Mouse (Mus musculus) MEL (cell line): ENCODE results near the gene Fgr. TPM values are rescaled to one million over a fixed set of nuclear protein-coding genes. Genes with fewer than 3 reads are reported as not detected.

Source experiments
- DNase-seq: peaks from one replicate; pipeline ENCODE4 v3.0.0; 2011; ENCODE audit warnings: low read depth, low spot score
- H3K27ac ChIP-seq: 2 replicates; pipeline ENCODE4 v1.5.1; 2012; ENCODE audit warnings: low read depth, mild to moderate bottlenecking, control low read depth, low read length, moderate library complexity; ENCODE audit not compliant: control insufficient read depth
- H3K27me3 ChIP-seq, 2 experiments: fragments of 150-350 bp in 1 of 2; sonication (generic) in 1 of 2; 2 replicates each; pipeline ENCODE4 v1.6.1; 2012; ENCODE audit warnings: low read length in 2 of 2, mild to moderate bottlenecking in 2 of 2, improper control_type of control experiment in 1 of 2, moderate library complexity in 1 of 2; ENCODE audit not compliant: insufficient read depth in 2 of 2, control insufficient read depth in 1 of 2
- H3K36me3 ChIP-seq, 2 experiments: 2 replicates each; pipeline ENCODE4 v1.6.1; 2012 to 2014; ENCODE audit warnings: low read length in 2 of 2, improper control_type of control experiment in 1 of 2, inconsistent platforms in 1 of 2, mild to moderate bottlenecking in 1 of 2; ENCODE audit not compliant: insufficient read depth in 2 of 2, control insufficient read depth in 1 of 2
- H3K4me1 ChIP-seq, 2 experiments: fragments of 150-350 bp in 1 of 2; sonication (generic) in 1 of 2; 2 replicates each; pipeline ENCODE4 v1.6.1; 2012; ENCODE audit warnings: low read length in 2 of 2, improper control_type of control experiment in 1 of 2, mild to moderate bottlenecking in 1 of 2; ENCODE audit not compliant: insufficient read depth in 2 of 2, control insufficient read depth in 1 of 2
- H3K4me3 ChIP-seq, 2 experiments: fragments of 150-350 bp in 1 of 2; sonication (generic) in 1 of 2; 2 replicates each; pipeline ENCODE4 v1.5.1; 2012; ENCODE audit warnings: low read depth in 2 of 2, low read length in 2 of 2, mild to moderate bottlenecking in 2 of 2, moderate library complexity in 2 of 2, control low read depth in 1 of 2, improper control_type of control experiment in 1 of 2; ENCODE audit not compliant: control insufficient read depth in 1 of 2, insufficient read depth in 1 of 2
- H3K79me2 ChIP-seq: 2 replicates; pipeline ENCODE4 v1.6.1; 2012; ENCODE audit warnings: mild to moderate bottlenecking, low read length, moderate library complexity; ENCODE audit not compliant: control insufficient read depth, poor library complexity, insufficient read depth
- H3K9ac ChIP-seq: 2 replicates; pipeline ENCODE4 v1.6.1; 2012; ENCODE audit warnings: low read depth, mild to moderate bottlenecking, control low read depth, low read length, moderate library complexity; ENCODE audit not compliant: control insufficient read depth, poor library complexity, severe bottlenecking
- H3K9me3 ChIP-seq: fragments of 150-350 bp; sonication (generic); replicated peaks from 2 replicates; pipeline ENCODE4 v1.6.1; 2012; ENCODE audit warnings: mild to moderate bottlenecking, low read length, improper control_type of control experiment, moderate library complexity; ENCODE audit not compliant: insufficient read depth
- CHD2 ChIP-seq: IDR thresholded peaks from 2 replicates; pipeline ENCODE4 v1.6.1; 2011; ENCODE audit warnings: low read length, improper control_type of control experiment
- CTCF ChIP-seq, 3 experiments: IDR thresholded peaks in 2 of 3; conservative IDR thresholded peaks in 1 of 3; 2 replicates each; pipeline ENCODE4 v1.5.1; 2011 to 2012; ENCODE audit warnings: low read length in 3 of 3, low read depth in 2 of 3, mild to moderate bottlenecking in 2 of 3, improper control_type of control experiment in 1 of 3, inconsistent platforms in 1 of 3, mixed read lengths in 1 of 3, moderate library complexity in 1 of 3; ENCODE audit not compliant: control insufficient read depth in 1 of 3, insufficient read depth in 1 of 3, poor library complexity in 1 of 3, severe bottlenecking in 1 of 3
- EP300 ChIP-seq, 2 experiments: IDR thresholded peaks; 2 replicates each; pipeline ENCODE4 v1.6.1; 2011; ENCODE audit warnings: improper control_type of control experiment in 2 of 2, low read length in 2 of 2, low read depth in 1 of 2, mild to moderate bottlenecking in 1 of 2
- ETS1 ChIP-seq: IDR thresholded peaks from 2 replicates; pipeline ENCODE4 v1.6.1; 2012; ENCODE audit warnings: low read depth, mild to moderate bottlenecking, inconsistent platforms, low read length, improper control_type of control experiment, moderate library complexity
- GABPA ChIP-seq: IDR thresholded peaks from 2 replicates; pipeline ENCODE4 v1.6.1; 2012; ENCODE audit warnings: low read depth, mild to moderate bottlenecking, inconsistent platforms, low read length, improper control_type of control experiment, moderate library complexity
- GATA1 ChIP-seq: IDR thresholded peaks from 2 replicates; pipeline ENCODE4 v1.6.1; 2011; ENCODE audit warnings: low read depth, low read length, improper control_type of control experiment
- HCFC1 ChIP-seq: IDR thresholded peaks from 2 replicates; pipeline ENCODE4 v1.6.1; 2012; ENCODE audit warnings: low read depth, mild to moderate bottlenecking, inconsistent platforms, low read length, improper control_type of control experiment, moderate library complexity
- JUND ChIP-seq: IDR thresholded peaks from 2 replicates; pipeline ENCODE4 v1.6.1; 2011; ENCODE audit warnings: low read depth, mild to moderate bottlenecking, improper control_type of control experiment, low read length
- MAFK ChIP-seq: IDR thresholded peaks from 2 replicates; pipeline ENCODE4 v1.6.1; 2011; ENCODE audit warnings: low read depth, mild to moderate bottlenecking, low read length, improper control_type of control experiment, borderline replicate concordance
- MAZ ChIP-seq: IDR thresholded peaks from 2 replicates; pipeline ENCODE4 v1.6.1; 2012; ENCODE audit warnings: low read depth, mild to moderate bottlenecking, inconsistent platforms, low read length, improper control_type of control experiment
- MXI1 ChIP-seq: IDR thresholded peaks from 2 replicates; pipeline ENCODE4 v1.6.1; 2011; ENCODE audit warnings: mild to moderate bottlenecking, low read depth, low read length, improper control_type of control experiment
- MYC ChIP-seq: IDR thresholded peaks from 2 replicates; pipeline ENCODE4 v1.6.1; 2011; ENCODE audit warnings: low read depth, mild to moderate bottlenecking, low read length, improper control_type of control experiment, moderate library complexity
- POLR2AphosphoS5 ChIP-seq: IDR thresholded peaks from 2 replicates; pipeline ENCODE4 v1.6.1; 2012; ENCODE audit warnings: low read depth, borderline replicate concordance, mild to moderate bottlenecking, inconsistent platforms, low read length, moderate library complexity, mixed read lengths
- RAD21 ChIP-seq: IDR thresholded peaks from 2 replicates; pipeline ENCODE4 v1.6.1; 2011; ENCODE audit warnings: mild to moderate bottlenecking, low read depth, low read length, improper control_type of control experiment
- SMC3 ChIP-seq: IDR thresholded peaks from 2 replicates; pipeline ENCODE4 v1.6.1; 2011; ENCODE audit warnings: low read depth, low read length, improper control_type of control experiment
- TBP ChIP-seq: IDR thresholded peaks from 2 replicates; pipeline ENCODE4 v1.8.0; 2011; ENCODE audit warnings: low read depth, low read length, improper control_type of control experiment
- TCF12 ChIP-seq: IDR thresholded peaks from 2 replicates; pipeline ENCODE4 v1.6.1; 2014; ENCODE audit warnings: low read depth, mild to moderate bottlenecking, inconsistent platforms, low read length, improper control_type of control experiment, moderate library complexity
- ZC3H11A ChIP-seq: IDR thresholded peaks from 2 replicates; pipeline ENCODE4 v1.6.1; 2012; ENCODE audit warnings: low read depth, mild to moderate bottlenecking, inconsistent platforms, low read length, improper control_type of control experiment
- ZKSCAN1 ChIP-seq: IDR thresholded peaks from 2 replicates; pipeline ENCODE4 v1.6.1; 2012; ENCODE audit warnings: low read depth, mild to moderate bottlenecking, inconsistent platforms, low read length, improper control_type of control experiment, moderate library complexity
- ZMIZ1 ChIP-seq: IDR thresholded peaks from 2 replicates; pipeline ENCODE4 v1.6.1; 2012; ENCODE audit warnings: low read depth, mild to moderate bottlenecking, inconsistent platforms, low read length, improper control_type of control experiment, moderate library complexity
- polyA plus RNA-seq, 2 experiments: library from polyadenylated mRNA; stranded (reverse) in 1 of 2; unstranded in 1 of 2; fragments of >175 nt in 1 of 2; fragments of >200 nt in 1 of 2; gene quantifications; 2 replicates each; pipeline versions ENCODE4 v1.2.1 to v1.2.4; 2012; ENCODE audit warnings: low replicate concordance in 2 of 2, low read depth in 1 of 2; ENCODE audit not compliant: insufficient read length in 2 of 2, insufficient read depth in 1 of 2, missing spikeins in 1 of 2
- total RNA-seq: library from RNA; depleted of rRNA; stranded (reverse); fragments of 300-350 nt; gene quantifications from 2 replicates; pipeline ENCODE4 v1.2.3, GENCODE M21; 2012

Fgr gene
- total and polyA plus RNA-seq, 3 experiments = not detected

DNA sequence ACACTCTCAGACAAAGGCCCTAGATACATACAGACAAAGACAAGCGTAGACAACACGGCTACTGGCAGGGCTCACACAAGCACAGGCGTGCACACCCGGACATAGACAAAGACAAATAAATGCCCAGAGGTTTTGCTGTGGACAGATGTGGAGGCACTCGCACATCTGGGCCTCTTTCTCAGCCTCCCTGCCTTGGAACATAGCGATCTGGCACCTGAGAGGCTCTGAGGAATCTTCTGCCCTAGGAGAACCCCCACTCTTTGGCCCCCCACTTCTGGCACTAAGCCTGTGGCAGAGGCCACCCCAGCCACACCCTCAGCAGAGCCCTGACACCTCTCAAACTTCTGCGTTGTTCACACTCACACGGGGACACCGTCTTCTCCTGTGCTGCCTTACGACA lies 52.4 kb downstream of the Fgr start:
- Histone ChIP-seq H3K4me1 (peaks cover 0 to 7% of the 10 kb centered on the region in 2 experiments; a peak in 2 of 4 replicates), H3K27me3 (no peaks in the 10 kb centered on the region), H3K27ac (no peak overlapping the region), H3K79me2 (no peaks in the 10 kb centered on the region), H3K36me3 (no peaks in the 10 kb centered on the region; a peak in 1 of 4 replicates), H3K9ac (no peak overlapping the region), H3K4me3 (no peak overlapping the region), H3K9me3 (no peaks in the 10 kb centered on the region)
- TF ChIP-seq MYC (no peak), GATA1 (no peak), ZKSCAN1 (no peak), ZC3H11A (no peak), CHD2 (no peak), RAD21 (no peak), MAZ (no peak), MAFK (no peak), TBP (no peak), ETS1 (no peak), EP300 (IDR thresholded peaks at IDR 0.05; ENCODE audit: low read depth in 1 of 2, low read length in 2 of 2) (no peak), CTCF (IDR thresholded peaks at IDR 0.05 in 2 of 3, conservative IDR thresholded peaks at IDR 0.05 in 1 of 3; ENCODE audit: control insufficient read depth in 1 of 3, insufficient read depth in 1 of 3, low read depth in 2 of 3, low read length in 3 of 3, poor library complexity in 1 of 3, severe bottlenecking in 1 of 3) (no peak), SMC3 (no peak), GABPA (no peak), HCFC1 (no peak), TCF12 (no peak), ZMIZ1 (no peak), POLR2AphosphoS5 (no peak), MXI1 (no peak)
- DNase-seq = no peak

DNA sequence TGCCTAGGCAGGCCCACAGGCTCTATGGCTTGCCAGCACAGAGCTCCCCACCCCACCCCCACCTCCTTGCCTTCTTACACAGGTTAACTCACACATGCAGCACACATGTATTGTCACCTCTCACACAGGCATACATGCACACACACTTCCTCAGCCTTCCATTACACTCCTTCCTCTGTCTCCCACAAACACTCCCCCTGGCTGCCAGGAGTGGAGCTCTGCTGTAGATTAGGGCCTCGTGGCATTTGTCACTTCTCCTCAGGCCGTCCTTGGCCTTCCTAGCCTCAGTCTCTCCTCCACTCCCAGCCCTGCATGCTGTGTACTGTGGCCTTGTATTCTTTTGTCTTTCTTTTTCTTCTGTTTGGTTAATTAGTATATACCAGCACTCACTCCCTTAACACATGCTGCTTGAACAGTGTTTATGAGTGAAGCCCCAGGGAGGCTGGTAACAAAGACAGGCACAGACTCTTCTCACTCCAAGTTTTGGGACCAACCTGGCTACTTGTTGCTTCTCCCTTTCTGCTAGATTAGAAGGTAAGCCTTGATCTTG lies 53.0 kb downstream of the Fgr start:
- no peaks in the 10 kb centered on the region for H3K27me3 ChIP-seq
- no peak for TF ChIP-seq JUND
- peak in 2 of 3 experiments; percentile 15 to 31; a peak in 3 of 6 replicates for TF ChIP-seq CTCF (IDR thresholded peaks at IDR 0.05 in 2 of 3, conservative IDR thresholded peaks at IDR 0.05 in 1 of 3; ENCODE audit: control insufficient read depth in 1 of 3, insufficient read depth in 1 of 3, low read depth in 2 of 3, low read length in 3 of 3, poor library complexity in 1 of 3, severe bottlenecking in 1 of 3)
- no peak for TF ChIP-seq MXI1
- H3K4me1 ChIP-seq = peaks cover 0 to 7% of the 10 kb centered on the region in 2 experiments; a peak in 2 of 4 replicates
- no peaks in the 10 kb centered on the region for H3K9me3 ChIP-seq
- H3K27ac ChIP-seq = no peak overlapping the region
- no peaks in the 10 kb centered on the region; a peak in 1 of 4 replicates for H3K36me3 ChIP-seq
- no peak overlapping the region for H3K4me3 ChIP-seq
- peak; percentile 32 for DNase-seq
- H3K9ac ChIP-seq = no peak overlapping the region
- H3K79me2 ChIP-seq = no peaks in the 10 kb centered on the region
